Mouse (Mus musculus) CD4-positive, CD25-positive, alpha-beta regulatory T cell, adult 2 months (primary cell): ENCODE data around the gene Alg12.
A peak's percentile ranks its signal among the peaks of the same experiment; 100 is the strongest.

Experiments
- DNase-seq: peaks from one replicate; pipeline ENCODE4 v3.0.0-alpha.2; 2012; ENCODE audit warnings: low read depth, low spot score

The Alg12 gene

GRCm38 (mm10) chr15:88854969-88855830, 36.1 kb upstream of the Alg12 start:
- DNase-seq: no peak

DNA sequence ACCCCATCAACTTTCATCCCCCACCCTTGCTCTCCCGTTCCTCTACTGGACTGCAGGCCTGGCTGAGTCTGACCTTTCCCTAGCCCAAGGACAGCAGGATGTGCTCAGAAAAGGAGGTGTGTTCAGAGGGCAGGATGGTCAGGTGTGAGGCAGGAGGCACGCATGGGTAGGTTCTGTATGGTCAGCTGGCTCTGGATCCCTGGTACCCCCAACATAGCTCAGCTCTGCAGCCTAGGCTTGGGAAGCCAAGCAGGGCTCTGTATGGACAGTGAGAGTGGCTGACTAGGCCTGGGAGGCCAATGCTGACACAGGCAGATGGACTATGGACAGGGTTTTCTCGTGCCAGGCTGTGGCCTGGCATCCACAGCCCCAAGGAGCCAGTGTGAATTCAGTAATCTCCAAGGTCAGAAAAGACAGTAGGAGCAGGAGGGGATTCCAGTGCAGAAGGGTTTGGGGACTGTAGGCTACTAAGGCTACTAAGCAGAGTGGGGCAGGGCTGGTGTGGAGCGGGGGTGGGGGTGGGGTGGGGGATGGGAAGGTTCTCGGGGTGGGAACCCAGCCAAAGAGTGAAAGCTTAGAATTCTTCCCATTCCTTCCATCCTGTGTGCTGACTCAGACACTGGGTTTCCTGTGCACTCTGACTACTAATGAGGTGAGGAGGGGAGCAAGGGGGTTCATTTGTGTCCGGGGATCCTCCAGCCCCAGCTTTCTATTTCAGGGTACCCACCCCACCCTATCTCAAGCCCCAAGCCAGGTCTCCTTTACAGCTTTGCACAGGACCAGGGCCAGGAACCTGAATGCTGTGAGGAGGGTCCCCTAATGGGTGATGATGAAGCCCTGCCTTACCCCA, 35.2 kb upstream of the Alg12 start:
- no peak for DNase-seq

DNA sequence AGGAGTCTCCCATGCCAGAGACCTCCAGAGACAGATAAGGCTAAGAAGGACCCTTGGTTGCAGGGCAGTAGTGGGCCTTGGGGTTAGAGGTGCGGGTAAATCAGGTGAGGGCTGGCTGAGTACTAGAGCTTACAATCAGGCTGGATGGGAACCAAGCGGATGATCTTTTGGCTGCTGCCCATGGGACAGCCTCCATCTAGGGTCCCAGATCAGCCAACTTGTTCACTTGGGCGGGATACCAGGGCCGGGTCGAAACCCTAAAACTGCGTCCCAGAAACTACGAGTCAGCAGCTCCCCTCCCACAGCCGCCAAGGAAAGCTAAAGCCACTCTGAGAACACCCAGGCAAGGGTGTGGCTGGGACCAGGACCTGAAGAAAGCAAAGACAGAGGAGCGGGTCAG, 34.0 kb upstream of the Alg12 start:
- DNase-seq: no peak

DNA sequence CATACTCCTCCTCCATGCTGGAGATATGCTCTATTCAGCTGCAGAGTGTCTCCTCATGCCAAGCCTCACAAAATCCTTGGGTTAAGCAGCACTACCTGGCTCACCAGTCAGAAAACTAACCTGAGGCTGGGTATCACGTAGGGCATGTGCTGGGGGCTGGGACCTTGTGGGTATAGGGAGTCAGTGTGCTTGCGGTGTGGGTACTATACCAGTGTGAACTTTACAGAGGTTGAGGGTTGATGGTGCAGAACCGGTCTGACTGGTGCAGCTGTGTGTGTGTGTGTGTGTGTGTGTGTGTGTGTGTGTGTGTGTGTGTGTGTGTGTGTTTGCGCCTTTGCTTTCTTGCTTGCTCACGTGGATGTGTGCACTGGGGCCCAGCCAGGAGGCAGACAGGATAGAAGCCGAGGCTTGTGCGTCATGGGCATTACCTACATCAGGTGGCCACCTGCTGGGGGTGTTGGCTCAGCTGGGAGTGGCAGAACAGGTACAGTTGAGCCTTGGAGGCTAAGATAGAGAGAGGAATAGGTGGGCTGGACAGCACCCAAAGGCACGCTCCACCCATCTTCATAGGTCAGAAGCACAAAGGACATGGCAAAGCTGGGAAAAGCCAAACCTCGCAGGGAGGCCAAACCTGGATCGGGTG, 32.5 kb upstream of the Alg12 start:
- no peak for DNase-seq

DNA sequence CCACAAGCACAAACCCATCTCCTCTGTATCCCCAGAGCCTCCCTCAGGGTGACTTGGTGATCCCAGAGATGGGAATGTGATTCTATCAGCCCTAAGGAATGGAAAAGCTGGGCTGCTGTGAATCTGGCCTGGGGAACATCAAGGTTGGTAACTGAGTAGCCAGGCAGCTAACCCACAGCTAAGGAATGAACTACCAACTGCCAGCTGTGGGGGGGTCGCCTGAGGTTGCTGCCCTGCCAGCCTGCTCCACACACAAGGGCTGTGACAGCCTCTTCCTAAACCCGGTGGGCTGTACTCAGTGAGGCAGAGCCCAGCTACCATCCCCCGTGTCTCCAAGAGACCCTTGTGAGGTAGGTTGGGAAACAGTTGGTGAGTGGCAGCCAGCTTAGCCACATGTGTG, 32.0 kb upstream of the Alg12 start:
- no peak for DNase-seq

DNA sequence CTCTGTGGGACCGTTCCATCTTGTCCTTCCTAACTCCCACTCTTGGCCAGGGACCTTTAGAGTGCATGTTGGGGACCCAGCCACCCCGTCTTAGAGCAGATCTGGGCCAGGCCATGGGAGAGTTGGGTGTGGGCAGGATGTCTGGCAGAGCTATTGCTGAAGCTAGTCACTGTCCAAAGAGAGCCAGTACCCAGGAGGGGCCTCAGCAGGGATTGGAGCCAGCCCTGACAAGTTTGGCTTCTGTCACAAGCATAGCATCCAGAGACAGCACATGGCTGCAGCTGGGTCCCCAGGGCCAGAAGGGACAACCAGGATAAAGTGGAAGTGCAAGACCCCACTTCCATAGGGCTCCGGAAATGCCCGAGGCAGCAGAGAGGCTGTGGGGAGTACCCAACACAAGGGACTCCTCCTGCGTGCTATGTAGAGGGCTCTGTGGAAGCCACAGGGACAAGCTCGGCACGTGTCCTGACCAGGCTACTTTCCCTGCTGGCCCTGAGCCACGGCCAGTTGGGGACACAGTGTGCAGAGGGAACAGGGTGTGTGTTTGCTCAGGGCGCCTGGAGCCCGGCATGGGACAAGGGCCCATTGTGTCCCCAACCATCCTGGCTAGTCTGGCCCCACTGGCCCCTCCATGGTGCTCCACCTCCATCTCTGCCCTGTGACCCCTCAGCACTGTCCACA, 31.2 kb upstream of the Alg12 start:
- no peak for DNase-seq

DNA sequence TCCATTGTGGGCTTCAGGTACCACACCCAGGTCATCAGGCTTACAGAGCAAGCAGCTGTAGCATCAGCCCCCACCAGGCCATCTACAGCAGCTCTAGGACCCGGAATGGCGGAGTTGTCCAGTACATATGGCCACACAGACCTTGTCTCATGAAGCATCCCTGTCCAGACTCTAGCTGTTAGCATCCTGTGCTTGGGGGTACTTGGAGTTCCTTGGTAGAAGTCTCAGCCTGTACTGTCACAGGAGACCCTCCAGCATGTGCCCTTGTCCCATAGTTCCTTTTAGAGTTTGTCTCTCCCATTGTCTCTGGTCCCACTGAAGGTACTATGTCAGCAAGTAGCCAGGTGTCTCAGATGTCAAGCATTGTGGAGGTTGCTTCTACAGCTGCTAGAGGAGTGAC, 30.5 kb upstream of the Alg12 start:
- DNase-seq: no peak

DNA sequence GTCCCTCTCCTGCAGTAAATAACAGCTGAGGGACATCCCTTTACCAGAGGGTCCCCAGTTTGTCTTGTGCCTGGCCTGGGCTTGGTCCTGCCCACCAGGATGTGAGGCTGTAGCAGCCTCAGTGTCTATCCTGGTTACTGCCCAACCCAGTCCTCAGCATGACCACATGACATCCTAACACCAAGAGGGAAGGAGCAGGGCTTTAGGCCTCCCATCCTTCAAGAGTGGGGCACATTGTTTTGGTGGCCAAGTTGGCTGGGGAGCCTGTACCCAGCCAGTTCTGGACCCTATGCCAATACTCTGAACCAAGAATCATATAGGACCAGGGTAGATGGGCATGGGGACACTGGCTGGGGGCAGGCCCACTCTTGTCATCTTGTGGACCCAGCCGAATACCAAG, 29.5 kb upstream of the Alg12 start:
- no peak for DNase-seq

GRCm38 (mm10) chr15:88844966-88845365, 25.8 kb upstream of the Alg12 start:
- no peak for DNase-seq

- no peak for DNase-seq
Observed at GRCm38 (mm10) chr15:88843486-88844097, 24.5 kb upstream of the Alg12 start.

DNA sequence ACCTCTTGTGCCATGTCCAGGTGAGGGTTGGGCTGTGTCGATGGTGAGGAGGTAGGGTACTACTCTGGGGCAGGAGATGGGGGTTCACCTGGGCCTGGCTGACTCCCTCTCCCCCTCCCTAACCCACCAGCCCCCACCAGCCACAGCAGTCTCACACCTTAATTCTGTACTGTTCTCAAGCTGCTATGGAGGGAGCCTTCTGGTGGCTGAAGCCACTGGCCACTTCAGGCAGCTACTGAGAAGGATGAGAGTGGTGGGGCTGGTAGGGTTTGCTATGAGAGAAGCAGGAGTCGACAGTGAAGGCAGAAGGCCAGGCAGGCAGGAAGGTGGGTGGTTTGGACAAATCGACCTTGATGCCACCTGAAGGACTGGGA, 23.2 kb upstream of the Alg12 start:
- DNase-seq: no peak

- DNase-seq: no peak
Observed at GRCm38 (mm10) chr15:88841580-88842299, 22.6 kb upstream of the Alg12 start.

GRCm38 (mm10) chr15:88841160-88841559, 22.0 kb upstream of the Alg12 start:
- DNase-seq: no peak

- no peak for DNase-seq
Observed at GRCm38 (mm10) chr15:88840126-88840525, 21.0 kb upstream of the Alg12 start.

DNA sequence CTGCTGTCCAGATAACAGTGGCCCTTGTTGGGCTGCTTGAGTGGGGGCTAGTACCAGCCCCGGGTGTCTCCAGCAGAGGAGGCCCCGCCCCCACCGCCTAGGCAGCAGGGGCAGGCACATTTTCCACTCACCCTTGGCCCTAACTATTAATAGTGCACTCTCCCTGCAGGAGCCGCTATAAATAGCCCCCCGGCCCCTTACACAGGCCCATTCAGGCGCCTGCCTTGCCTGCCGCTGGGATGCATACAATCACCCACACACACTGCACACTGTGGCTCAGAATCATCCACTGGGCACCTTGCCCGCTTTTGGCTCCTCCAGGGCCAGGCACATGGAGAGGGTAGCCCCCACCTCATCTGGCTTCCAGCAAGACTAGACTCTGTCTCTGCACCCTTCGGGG, 20.2 kb upstream of the Alg12 start:
- DNase-seq: no peak

GRCm38 (mm10) chr15:88837977-88838376, 18.9 kb upstream of the Alg12 start:
- no peak for DNase-seq

DNA sequence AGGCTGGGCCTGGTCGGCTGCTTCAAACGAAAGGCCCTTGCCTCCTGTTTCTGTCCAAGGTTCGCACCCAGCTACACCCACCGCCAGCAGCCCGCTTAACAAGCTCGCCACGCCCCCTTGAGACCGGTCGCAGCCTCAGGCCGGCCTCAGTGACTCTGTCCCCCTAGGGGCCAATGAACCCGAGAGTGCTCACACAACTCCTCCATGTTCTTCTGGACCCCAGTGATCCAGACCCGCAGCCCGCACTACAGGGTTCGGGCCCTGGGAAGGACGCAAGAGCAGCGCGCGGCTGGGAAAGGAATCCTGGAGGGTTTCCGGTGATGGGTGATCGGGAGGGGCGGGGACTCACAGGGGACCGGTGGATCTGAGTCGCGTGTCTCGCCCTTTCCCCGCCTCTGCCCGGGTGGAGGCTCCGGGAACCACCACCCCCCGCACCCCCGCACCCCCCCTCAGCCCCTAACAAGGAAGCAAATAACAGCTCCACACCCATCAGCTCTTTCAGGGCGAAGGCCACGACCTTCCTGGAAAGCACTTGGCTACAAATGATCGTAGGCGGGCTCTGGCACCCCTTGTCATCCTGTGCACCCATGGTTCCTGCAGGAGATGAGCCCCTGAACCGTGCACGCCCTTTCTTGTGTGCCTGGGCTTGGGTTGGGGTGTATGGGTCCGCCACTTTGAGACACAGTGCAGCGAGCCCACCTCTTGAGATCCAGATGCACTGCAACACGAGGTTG, 18.2 kb upstream of the Alg12 start:
- DNase-seq: peak; percentile 69

- no peak for DNase-seq
Observed at GRCm38 (mm10) chr15:88836571-88836970, 17.5 kb upstream of the Alg12 start.

DNA sequence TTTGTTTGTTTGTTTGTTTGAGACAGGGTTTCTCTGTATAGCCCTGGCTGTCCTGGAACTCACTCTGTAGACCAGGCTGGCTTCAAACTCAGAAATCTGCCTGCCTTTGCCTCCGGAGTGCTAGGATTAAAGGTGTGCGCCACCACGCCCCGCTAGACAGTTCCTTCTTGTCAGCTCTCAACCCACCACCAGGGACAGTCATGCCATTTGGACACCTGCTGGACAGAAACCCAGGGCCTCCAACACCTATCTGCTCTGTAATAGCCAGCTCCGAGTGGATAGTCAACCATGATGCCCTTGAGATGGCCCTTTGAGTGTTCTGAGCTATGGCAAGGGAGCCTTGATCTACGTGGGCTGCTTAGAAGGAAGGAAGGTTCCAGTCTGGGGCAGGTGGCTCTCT, 16.9 kb upstream of the Alg12 start:
- no peak for DNase-seq

- DNase-seq: no peak
Observed at GRCm38 (mm10) chr15:88832536-88832935, 13.4 kb upstream of the Alg12 start.
